Mouse (Mus musculus) bone marrow, adult 2 months (tissue): Measurements from ENCODE around the gene Stard9. TPM values are rescaled to one million over a fixed set of nuclear protein-coding genes. Genes with fewer than 3 reads are reported as not detected.

Experiments
- H3K27ac ChIP-seq: fragments of 200-500 bp; 2 replicates; pipeline ENCODE4 v1.5.1; 2012; ENCODE audit warnings: low read depth, mild to moderate bottlenecking, control low read depth, inconsistent platforms, low read length; ENCODE audit not compliant: control insufficient read depth, poor library complexity, insufficient read depth
- H3K4me1 ChIP-seq: fragments of 200-500 bp; 2 replicates; pipeline ENCODE4 v1.6.1; 2011; ENCODE audit warnings: low read length; ENCODE audit not compliant: control insufficient read depth, insufficient read depth
- H3K4me3 ChIP-seq: fragments of 200-500 bp; replicated peaks from 2 replicates; pipeline ENCODE3; 2011; ENCODE audit warnings: mild to moderate bottlenecking, low read depth, low read length, control low read depth; ENCODE audit not compliant: control insufficient read depth
- CTCF ChIP-seq: fragments of 200-500 bp; IDR thresholded peaks from 2 replicates; pipeline ENCODE4 v1.5.1; 2011; ENCODE audit warnings: low read length, control low read depth; ENCODE audit not compliant: control insufficient read depth, insufficient read depth
- POLR2A ChIP-seq: fragments of 200-500 bp; IDR thresholded peaks from 2 replicates; pipeline ENCODE4 v1.6.1; 2011; ENCODE audit warnings: low read depth, mild to moderate bottlenecking, control low read depth, low read length, borderline replicate concordance; ENCODE audit not compliant: control insufficient read depth
- WGBS: fragments of 180-500 bp; shearing (Covaris S2); methylation state at CpG from one replicate; pipeline ENCODE4 v1.1.7; 2018; 5-methylcytosine and 5-hydroxymethylcytosine counted together
- polyA plus RNA-seq: library from polyadenylated mRNA; stranded (reverse); fragments of >200 nt; gene quantifications from 2 replicates; pipeline ENCODE4 v1.2.4, GENCODE M21; 2011; ENCODE audit warnings: low replicate concordance; ENCODE audit not compliant: missing spikeins, insufficient read depth, insufficient read length

Stard9 gene
- polyA plus RNA-seq, 1 experiment: 3.6 TPM

DNA sequence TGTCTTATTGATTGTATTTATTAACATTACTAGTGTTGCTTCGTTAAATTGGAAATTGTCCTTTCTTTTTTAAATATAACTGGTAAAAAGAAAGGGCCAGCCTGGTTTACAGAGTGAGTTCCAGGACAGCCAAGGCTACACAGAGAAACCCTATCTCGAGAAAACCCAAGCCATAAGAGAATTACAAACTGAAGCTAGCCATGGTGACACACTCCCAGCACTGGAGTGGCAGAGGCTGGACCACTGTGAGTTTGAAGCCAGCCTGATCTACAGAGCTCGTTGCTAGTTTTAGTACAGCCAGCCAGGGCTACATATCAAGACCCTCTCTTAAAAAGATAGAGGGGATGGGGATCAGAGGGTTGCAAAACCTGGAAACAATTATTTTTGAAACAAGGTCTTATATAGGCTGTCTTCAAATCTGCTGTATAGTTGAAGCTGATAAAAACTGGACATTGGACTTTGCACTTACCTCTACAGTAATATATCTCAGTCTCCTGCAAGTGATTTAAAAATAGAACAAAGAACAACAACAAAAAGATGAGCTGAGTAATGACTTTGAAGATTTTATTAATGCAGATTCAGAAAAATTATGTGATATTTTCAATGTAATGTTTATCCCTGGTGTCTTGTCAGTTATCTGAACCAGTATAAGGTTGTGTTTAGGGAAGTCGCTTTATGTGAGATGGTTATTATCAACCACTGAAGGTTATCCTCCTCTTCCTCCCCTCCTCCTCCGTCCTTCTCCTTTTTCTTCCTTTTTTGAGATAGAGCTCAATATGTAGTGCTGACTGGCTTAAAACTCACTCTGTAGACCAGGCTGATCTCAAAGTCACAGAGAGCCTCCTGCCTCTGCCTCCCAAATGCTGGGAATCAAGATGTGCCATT lies 12.4 kb upstream of the Stard9 start:
- Histone ChIP-seq H3K27ac (no peak overlapping the region), H3K4me3 (no peak overlapping the region), H3K4me1 (no peaks in the 10 kb centered on the region)
- TF ChIP-seq POLR2A: no peak
- no peak for TF ChIP-seq CTCF
- WGBS: 72% methylated on average over 5 of the region's 5 CpGs

DNA sequence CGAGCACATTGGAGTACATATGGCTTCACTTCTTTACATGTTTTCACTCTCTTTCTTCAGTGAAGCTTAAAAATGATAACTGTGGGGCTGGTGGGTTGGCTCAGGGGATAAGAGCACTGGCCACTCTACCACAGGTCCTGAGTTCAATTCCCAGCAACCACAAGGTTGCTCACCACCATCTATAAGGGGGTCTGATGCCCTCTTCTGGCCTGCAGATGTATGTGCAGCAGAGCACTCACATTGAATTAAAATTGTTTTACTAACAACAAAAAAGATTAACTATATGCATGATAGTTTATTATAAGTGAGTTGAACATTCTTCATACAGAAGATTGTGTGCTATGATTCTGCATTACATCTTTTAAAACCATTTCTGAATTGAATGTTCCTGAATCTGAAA lies 9.4 kb upstream of the Stard9 start:
- WGBS: 96% methylated on average over 1 of the region's 1 CpGs
- TF ChIP-seq POLR2A (no peak), CTCF (peak; percentile 12; the same call in 1 of the 2 replicates)
- Histone ChIP-seq H3K27ac (no peak overlapping the region), H3K4me3 (no peak overlapping the region), H3K4me1 (no peaks in the 10 kb centered on the region; the same call in 1 of the 2 replicates)

DNA sequence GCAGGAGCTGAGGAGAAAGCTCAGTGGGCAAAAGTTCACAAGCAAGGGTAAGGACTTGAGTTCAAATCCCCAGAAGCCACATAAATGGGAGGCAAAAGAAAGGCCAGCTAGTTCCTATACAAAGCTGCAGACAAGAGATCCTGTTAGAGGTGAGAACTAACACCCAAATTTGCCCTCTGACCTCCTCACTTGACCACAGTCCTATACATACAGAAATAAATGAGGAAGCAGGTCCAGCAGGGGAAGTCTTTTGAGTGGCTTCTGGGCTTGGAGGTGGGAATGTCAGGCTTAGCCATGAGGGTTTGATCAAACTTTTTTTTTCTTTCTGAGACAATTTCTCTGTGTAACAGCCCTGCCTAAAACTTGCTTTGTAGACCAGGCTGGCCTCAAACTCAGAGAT lies 6.0 kb upstream of the Stard9 start:
- TF ChIP-seq POLR2A (no peak), CTCF (no peak)
- H3K4me3 ChIP-seq: no peak overlapping the region
- H3K27ac ChIP-seq: no peak overlapping the region
- no peaks in the 10 kb centered on the region; the same call in 1 of the 2 replicates for H3K4me1 ChIP-seq

DNA sequence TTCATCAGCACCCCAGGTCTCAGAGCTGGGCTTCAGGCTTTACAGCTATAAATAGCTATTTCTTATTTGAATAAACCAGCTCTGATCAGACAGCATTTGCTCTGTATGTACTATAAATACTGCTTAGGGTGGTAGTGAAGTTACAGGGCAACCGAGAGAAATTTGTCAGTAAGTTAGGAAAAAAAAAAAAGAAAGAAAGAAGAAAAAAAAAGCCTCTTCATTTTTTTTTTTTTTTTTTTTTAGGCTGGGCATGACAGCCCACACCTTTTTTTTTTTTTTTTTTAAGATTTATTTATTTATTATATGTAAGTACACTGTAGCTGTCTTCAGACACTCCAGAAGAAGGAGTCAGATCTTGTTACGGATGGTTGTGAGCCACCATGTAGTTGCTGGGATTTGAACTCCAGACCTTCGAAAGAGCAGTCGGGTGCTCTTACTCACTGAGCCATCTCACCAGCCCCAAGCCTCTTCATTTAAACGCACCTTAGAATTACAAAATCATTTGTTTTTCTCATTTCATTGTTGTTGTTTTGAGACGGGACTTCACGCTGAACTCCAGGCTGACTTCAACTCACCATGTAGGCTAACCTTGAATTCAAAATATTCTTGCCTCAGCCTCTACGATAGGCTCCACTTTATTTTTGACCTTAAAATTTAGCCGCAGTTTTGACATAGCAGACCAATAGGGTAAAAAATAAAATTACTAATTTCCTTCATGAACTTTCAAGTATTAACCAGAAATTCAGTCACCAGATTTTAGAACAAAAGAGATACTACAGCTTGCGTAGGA lies 650 bp upstream of the Stard9 start:
- no peaks in the 10 kb centered on the region; the same call in 1 of the 2 replicates for H3K4me1 ChIP-seq
- 18% methylated on average over 10 of the region's 10 CpGs for WGBS
- no peak overlapping the region for H3K27ac ChIP-seq
- TF ChIP-seq CTCF: no peak
- TF ChIP-seq POLR2A: no peak
- peak overlapping the region; percentile 27 for H3K4me3 ChIP-seq

DNA sequence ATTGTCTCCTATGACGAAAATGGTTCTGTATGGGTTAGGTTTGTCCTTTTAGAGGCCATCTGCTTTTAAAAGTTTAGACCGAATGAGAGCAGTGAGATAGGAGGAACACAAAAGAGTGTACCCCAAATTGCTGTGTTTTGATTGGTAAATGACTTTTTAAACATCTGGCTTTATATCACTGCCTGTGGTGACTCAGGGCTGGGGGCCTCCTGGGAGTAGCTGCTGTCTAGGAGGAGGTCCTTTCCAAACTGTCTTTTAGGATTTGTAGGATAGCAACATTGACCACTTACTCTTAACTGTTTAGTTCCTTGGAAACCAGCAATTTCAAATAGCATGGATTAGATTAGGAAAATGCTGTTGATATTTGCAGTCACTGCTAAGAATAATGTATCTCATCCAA lies 1.3 kb downstream of the Stard9 start:
- H3K4me3 ChIP-seq: no peak overlapping the region
- H3K27ac ChIP-seq: no peak overlapping the region
- WGBS: 75% methylated on average over 2 of the region's 2 CpGs
- TF ChIP-seq CTCF: no peak
- no peak for TF ChIP-seq POLR2A
- no peaks in the 10 kb centered on the region; the same call in 1 of the 2 replicates for H3K4me1 ChIP-seq

DNA sequence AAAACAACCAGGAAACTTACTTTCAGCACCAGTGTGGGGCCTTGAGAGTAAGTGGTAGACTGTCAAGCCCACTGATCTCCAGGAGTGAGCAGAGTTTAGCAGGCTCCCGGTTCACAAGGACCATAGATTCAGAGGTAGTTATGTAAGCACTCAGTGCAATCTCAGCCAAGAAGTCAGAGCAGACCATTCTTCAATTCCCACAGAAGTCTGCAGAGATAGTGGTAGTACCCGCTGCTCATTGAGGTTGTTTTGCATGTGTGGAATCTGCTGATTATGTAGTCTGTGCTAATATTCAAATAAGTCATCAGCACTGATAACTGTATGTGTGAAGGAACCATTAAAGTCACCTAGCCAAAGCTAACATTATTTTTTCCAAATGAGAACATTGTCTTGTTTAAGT lies 1.7 kb downstream of the Stard9 start:
- TF ChIP-seq CTCF: no peak
- whole genome bisulfite sequencing: 54% methylated on average over 2 of the region's 2 CpGs

DNA sequence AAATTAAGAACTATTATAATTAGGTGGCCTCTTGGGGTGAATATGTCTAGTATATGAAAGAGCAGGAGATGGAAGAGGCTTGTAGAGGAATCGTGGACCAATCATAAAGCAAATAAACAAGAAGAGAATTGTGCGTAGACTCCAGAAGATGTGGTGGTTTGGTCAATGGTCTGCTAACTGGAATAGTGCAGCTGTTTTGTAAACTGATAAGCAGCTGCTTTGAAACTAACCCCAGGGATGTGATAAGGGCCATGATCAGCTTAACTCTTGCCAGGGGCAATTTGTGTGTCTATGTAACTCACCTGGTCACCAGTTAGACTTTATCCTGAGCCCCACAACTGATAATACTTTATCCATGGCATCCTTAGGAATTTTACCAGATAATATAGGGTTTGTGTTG lies 2.6 kb downstream of the Stard9 start:
- TF ChIP-seq CTCF: no peak
- no peak overlapping the region for H3K27ac ChIP-seq
- H3K4me3 ChIP-seq: no peak overlapping the region
- 32% methylated on average over 2 of the region's 2 CpGs for WGBS
- H3K4me1 ChIP-seq: no peaks in the 10 kb centered on the region; the same call in 1 of the 2 replicates

More for the DNA sequence above, 1.7 kb downstream of the Stard9 start:
- Histone ChIP-seq H3K27ac (no peak overlapping the region), H3K4me1 (no peaks in the 10 kb centered on the region; the same call in 1 of the 2 replicates), H3K4me3 (no peak overlapping the region)

DNA sequence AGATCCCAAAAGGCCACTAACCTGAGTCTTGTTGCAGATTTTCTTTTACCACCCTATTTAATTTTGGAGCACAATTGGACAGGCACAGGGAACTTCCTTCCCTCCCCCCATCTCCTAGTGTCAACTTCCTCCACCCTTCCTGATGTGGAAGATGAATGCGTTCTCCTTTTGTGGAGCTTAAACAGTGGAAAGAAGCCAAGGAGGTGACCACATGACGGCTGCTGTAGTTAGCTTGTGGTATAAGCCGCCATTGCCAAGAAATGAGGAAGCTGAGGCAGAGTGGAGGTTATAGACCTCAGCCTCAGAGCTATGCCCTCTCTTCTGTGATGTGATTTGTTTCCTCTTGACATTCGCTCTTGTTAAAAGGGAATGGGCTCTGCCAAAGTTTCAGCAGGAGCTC lies 3.0 kb downstream of the Stard9 start:
- H3K4me3 ChIP-seq: no peak overlapping the region
- H3K27ac ChIP-seq: no peak overlapping the region
- no peaks in the 10 kb centered on the region; the same call in 1 of the 2 replicates for H3K4me1 ChIP-seq
- no peak for TF ChIP-seq POLR2A
- no peak for TF ChIP-seq CTCF
- WGBS: under 1% methylated on average over 4 of the region's 4 CpGs

DNA sequence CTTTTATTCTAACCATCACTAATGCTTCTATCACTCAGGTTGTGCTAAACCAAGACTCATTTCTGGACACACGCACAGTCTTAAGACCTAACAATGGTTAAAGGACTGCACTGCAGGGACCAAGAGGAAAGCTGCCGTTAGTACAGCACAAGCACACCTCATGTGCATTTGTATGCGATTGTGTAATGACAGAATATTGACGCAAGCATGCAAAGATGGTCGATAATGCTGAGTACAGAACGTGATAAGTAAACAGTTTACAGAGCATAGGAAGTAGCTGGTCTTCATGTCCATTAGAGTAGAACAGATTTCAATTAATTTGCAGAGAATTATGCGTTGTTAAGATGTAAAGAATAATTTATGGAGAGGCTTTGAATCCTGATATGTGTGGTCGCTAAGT lies 11.9 kb downstream of the Stard9 start:
- TF ChIP-seq CTCF: no peak
- TF ChIP-seq POLR2A: no peak
- H3K4me1 ChIP-seq: no peaks in the 10 kb centered on the region; the same call in 1 of the 2 replicates
- WGBS: 74% methylated on average over 8 of the region's 8 CpGs
- H3K27ac ChIP-seq: no peak overlapping the region
- H3K4me3 ChIP-seq: no peak overlapping the region
